Mouse (Mus musculus) testis, adult 2 months (tissue): ENCODE results near the gene Dnah12.

Experiments
- CTCF ChIP-seq: fragments of 200-500 bp; IDR thresholded peaks from 2 replicates; pipeline ENCODE4 v1.5.1; 2012; ENCODE audit warnings: low read depth, mild to moderate bottlenecking, inconsistent platforms, low read length, moderate library complexity; ENCODE audit not compliant: control insufficient read depth, insufficient read depth, insufficient replicate concordance
- POLR2A ChIP-seq: fragments of 200-500 bp; IDR thresholded peaks from 2 replicates; pipeline ENCODE4 v1.6.1; 2012; ENCODE audit warnings: low read depth, mild to moderate bottlenecking, inconsistent platforms, low read length, moderate library complexity; ENCODE audit not compliant: control insufficient read depth

GRCm38 (mm10) chr14:26692974-26693373 lies at the start of gene Dnah12:
- no peak for TF ChIP-seq POLR2A
- no peak for TF ChIP-seq CTCF
